Mouse (Mus musculus): ENCODE data around the gene Kmo. TPM values are rescaled to one million over a fixed set of nuclear protein-coding genes. Genes with fewer than 3 reads are reported as not detected.

Gene Kmo
- polyA plus RNA-seq, 1 experiment from 2014 or later: 0.09 TPM

DNA sequence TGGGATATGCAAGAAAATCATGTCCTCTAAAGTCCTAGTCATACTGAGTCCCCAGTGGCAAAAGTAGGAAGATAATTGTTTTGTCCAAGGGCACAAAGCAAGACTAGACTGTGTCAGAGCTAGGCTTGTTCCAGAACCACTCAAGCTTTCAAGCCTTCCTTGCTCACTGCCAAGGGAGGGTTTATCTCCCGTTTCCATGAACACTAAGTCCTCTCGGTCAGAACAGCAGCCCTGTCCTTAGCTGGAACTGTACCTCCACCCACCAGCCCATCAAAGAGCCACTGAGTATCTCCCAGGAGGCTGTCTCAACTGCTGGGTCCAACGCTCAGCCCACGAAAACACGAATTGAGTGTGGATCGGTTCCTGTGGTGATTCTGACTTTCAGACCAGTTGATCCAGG, 54.9 kb downstream of the Kmo start:
- no peak for ATAC-seq (ENCODE audit: low FRiP score)

GRCm38 (mm10) chr1:175677459-175677858, 57.3 kb downstream of the Kmo start:
- H3K27me3 ChIP-seq (replicated peaks): no peaks in the 10 kb centered on the region
- no peak overlapping the region for H3K9ac ChIP-seq (replicated peaks)
- no peak for ATAC-seq (ENCODE audit: low FRiP score)
- no peaks in the 10 kb centered on the region for H3K4me1 ChIP-seq
- no peak overlapping the region for H3K4me3 ChIP-seq (replicated peaks)
- no peaks in the 10 kb centered on the region for H3K9me3 ChIP-seq (replicated peaks)
- H3K36me3 ChIP-seq: no peaks in the 10 kb centered on the region
- no peak overlapping the region for H3K27ac ChIP-seq (replicated peaks)
- WGBS: 87% methylated on average over 6 of the region's 6 CpGs
- H3K4me2 ChIP-seq: no peak overlapping the region

More for the DNA sequence above, 54.9 kb downstream of the Kmo start:
- Histone ChIP-seq H3K27ac (replicated peaks) (no peak overlapping the region), H3K4me2 (no peak overlapping the region), H3K9me3 (replicated peaks) (no peaks in the 10 kb centered on the region), H3K4me1 (no peaks in the 10 kb centered on the region), H3K27me3 (replicated peaks) (no peaks in the 10 kb centered on the region), H3K4me3 (replicated peaks) (no peak overlapping the region), H3K36me3 (no peaks in the 10 kb centered on the region), H3K9ac (replicated peaks) (no peak overlapping the region)
- 87% methylated on average over 6 of the region's 6 CpGs for WGBS

- Histone ChIP-seq H3K4me1 (no peaks in the 10 kb centered on the region), H3K27ac (replicated peaks) (no peak overlapping the region), H3K27me3 (replicated peaks) (no peaks in the 10 kb centered on the region), H3K4me3 (replicated peaks) (no peak overlapping the region), H3K9ac (replicated peaks) (no peak overlapping the region), H3K9me3 (replicated peaks) (no peaks in the 10 kb centered on the region), H3K36me3 (0 out of 2 replicates have a peak, but pooled peaks cover under 1% of the 10 kb centered on the region), H3K4me2 (no peak overlapping the region)
- WGBS: 92% methylated on average over 6 of the region's 6 CpGs
- ATAC-seq (ENCODE audit: low FRiP score): no peak
These were observed 60.8 kb downstream of the Kmo start for GRCm38 (mm10) chr1:175680995-175681394.

GRCm38 (mm10) chr1:175691686-175692245, 71.6 kb downstream of the Kmo start:
- Histone ChIP-seq H3K9me3 (replicated peaks) (no peaks in the 10 kb centered on the region), H3K9ac (replicated peaks) (peak overlapping the region; percentile 63), H3K27ac (replicated peaks) (peak overlapping the region; percentile 90), H3K4me1 (peaks cover 22% of the 10 kb centered on the region), H3K27me3 (replicated peaks) (no peaks in the 10 kb centered on the region), H3K4me3 (replicated peaks) (peak overlapping the region; percentile 75), H3K36me3 (peaks cover 13% of the 10 kb centered on the region), H3K4me2 (peak overlapping the region; percentile 93)
- no peak for ATAC-seq (ENCODE audit: low FRiP score)
- under 1% methylated on average over 22 of the region's 22 CpGs for WGBS

GRCm38 (mm10) chr1:175692246-175692996, 72.2 kb downstream of the Kmo start, which contains the start of the genes Opn3 and Chml:
Gene Opn3 (minus strand): TSS chr1:175692776.
Gene Chml (minus strand): TSS chr1:175692901.
- WGBS: under 1% methylated on average over 49 of the region's 73 CpGs
- no peaks in the 10 kb centered on the region for H3K27me3 ChIP-seq (replicated peaks)
- peak within 1 kb of the TSS; percentile 90 for H3K27ac ChIP-seq (replicated peaks)
- ATAC-seq (ENCODE audit: low FRiP score): peak; percentile 97
- H3K36me3 ChIP-seq: peaks cover 8% of the 10 kb centered on the region
- peak within 1 kb of the TSS; percentile 63 for H3K9ac ChIP-seq (replicated peaks)
- peak within 1 kb of the TSS; percentile 93 for H3K4me2 ChIP-seq
- peak within 1 kb of the TSS; percentile 75 for H3K4me3 ChIP-seq (replicated peaks)
- peaks cover 22% of the 10 kb centered on the region for H3K4me1 ChIP-seq
- no peaks in the 10 kb centered on the region for H3K9me3 ChIP-seq (replicated peaks)

DNA sequence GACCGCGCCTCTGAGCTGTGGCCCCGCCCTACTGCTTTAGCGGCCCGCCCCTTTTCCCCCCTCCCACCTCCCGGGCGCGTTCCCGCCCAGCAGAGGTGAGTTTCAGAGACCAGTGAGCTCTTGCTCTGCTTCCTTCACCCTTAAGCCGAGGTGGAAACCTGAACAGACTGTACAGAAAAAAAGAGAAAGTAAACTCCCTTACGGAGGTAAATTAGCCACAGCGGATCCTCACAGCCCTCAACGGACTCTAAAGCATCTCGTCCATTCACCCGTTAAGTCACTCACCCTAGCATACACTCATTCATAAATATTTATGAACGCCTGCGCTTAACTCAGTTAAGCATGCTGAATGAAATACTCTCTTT, 72.8 kb downstream of the Kmo start:
- WGBS: under 1% methylated on average over 17 of the region's 17 CpGs
- H3K27me3 ChIP-seq (replicated peaks): no peaks in the 10 kb centered on the region
- H3K9ac ChIP-seq (replicated peaks): 0 out of 2 replicates have a peak overlapping the region, but pooled peaks have one; percentile 33
- H3K4me3 ChIP-seq (replicated peaks): peak overlapping the region; percentile 75
- H3K27ac ChIP-seq (replicated peaks): peak overlapping the region; percentile 67
- peak overlapping the region; percentile 93 for H3K4me2 ChIP-seq
- no peaks in the 10 kb centered on the region for H3K9me3 ChIP-seq (replicated peaks)
- H3K4me1 ChIP-seq: peaks cover 22% of the 10 kb centered on the region
- H3K36me3 ChIP-seq: peaks cover 2% of the 10 kb centered on the region
- ATAC-seq (ENCODE audit: low FRiP score): no peak; the same call in 1 of the 2 replicates

- no peaks in the 10 kb centered on the region for H3K36me3 ChIP-seq
- peaks cover 22% of the 10 kb centered on the region for H3K4me1 ChIP-seq
- H3K9ac ChIP-seq (replicated peaks): no peak overlapping the region
- no peaks in the 10 kb centered on the region for H3K27me3 ChIP-seq (replicated peaks)
- H3K4me2 ChIP-seq: peak overlapping the region; percentile 93
- H3K9me3 ChIP-seq (replicated peaks): no peaks in the 10 kb centered on the region
- peak overlapping the region; percentile 75 for H3K4me3 ChIP-seq (replicated peaks)
- 45% methylated on average over 12 of the region's 12 CpGs for WGBS
- ATAC-seq (ENCODE audit: low FRiP score): peak; percentile 1; the same call in 1 of the 2 replicates
- peak overlapping the region; percentile 67; the same call in 1 of the 2 replicates for H3K27ac ChIP-seq (replicated peaks)
These were observed 73.3 kb downstream of the Kmo start for GRCm38 (mm10) chr1:175693429-175693960.

DNA sequence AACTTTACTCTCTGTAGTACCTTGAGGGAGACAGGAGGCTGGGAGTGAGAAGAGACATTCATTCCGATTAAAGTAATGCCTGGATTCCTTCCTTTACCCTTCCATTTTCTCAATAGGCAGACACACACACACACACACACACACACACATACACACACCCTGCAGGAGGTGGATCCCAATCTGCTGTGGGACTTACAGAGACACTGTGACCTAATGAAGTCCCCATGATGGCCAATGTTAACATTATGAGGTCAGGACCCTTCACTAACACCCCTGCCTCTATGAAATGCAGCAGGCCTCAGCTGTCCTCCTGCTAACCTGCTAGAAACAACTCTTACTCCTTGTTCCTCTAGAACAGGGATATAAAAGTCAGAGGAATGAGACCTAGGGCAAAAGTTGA, 78.1 kb downstream of the Kmo start, which contains the start of gene Wdr64:
Gene Wdr64, plus strand, starts transcription at position 301 of the 400 bp plus-strand sequence.
- Histone ChIP-seq H3K27ac (replicated peaks) (no peak within 1 kb of the TSS), H3K4me1 (no peaks in the 10 kb centered on the region), H3K4me2 (no peak within 1 kb of the TSS), H3K36me3 (no peaks in the 10 kb centered on the region), H3K4me3 (replicated peaks) (no peak within 1 kb of the TSS), H3K9ac (replicated peaks) (no peak within 1 kb of the TSS), H3K9me3 (replicated peaks) (no peaks in the 10 kb centered on the region), H3K27me3 (replicated peaks) (no peaks in the 10 kb centered on the region)
- ATAC-seq (ENCODE audit: low FRiP score): no peak
- WGBS: 86% methylated on average over 1 of the region's 1 CpGs

- WGBS: 66% methylated on average over 3 of the region's 3 CpGs
- Histone ChIP-seq H3K9me3 (replicated peaks) (no peaks in the 10 kb centered on the region), H3K4me2 (no peak overlapping the region), H3K36me3 (no peaks in the 10 kb centered on the region), H3K4me1 (no peaks in the 10 kb centered on the region), H3K27me3 (replicated peaks) (no peaks in the 10 kb centered on the region), H3K4me3 (replicated peaks) (no peak overlapping the region), H3K27ac (replicated peaks) (no peak overlapping the region), H3K9ac (replicated peaks) (no peak overlapping the region)
- no peak for ATAC-seq (ENCODE audit: low FRiP score)
These were observed 79.2 kb downstream of the Kmo start for GRCm38 (mm10) chr1:175699375-175699774.

DNA sequence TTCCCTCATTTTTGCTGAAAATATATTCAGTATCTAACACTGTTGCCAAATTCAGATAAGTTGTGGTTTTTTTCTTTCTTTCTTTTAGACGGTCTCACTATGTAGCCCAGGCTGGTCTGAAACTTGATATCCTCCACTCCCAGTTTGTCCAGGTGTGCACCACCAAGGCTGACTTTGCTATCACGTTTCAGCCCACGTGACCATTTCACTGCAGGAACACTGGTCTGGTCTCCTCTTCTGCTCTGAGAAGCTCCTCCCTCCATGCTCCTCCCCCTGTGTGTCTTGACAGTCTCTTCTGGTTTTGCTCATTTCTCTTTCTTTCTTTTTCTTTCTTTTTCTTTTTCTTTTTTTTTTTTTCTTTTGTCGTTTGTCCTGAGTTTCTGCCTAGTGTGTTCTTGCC, 79.6 kb downstream of the Kmo start:
- ATAC-seq (ENCODE audit: low FRiP score): no peak
- Histone ChIP-seq H3K9me3 (replicated peaks) (no peaks in the 10 kb centered on the region), H3K9ac (replicated peaks) (no peak overlapping the region), H3K4me2 (no peak overlapping the region), H3K27ac (replicated peaks) (no peak overlapping the region), H3K4me1 (no peaks in the 10 kb centered on the region), H3K27me3 (replicated peaks) (no peaks in the 10 kb centered on the region), H3K36me3 (no peaks in the 10 kb centered on the region), H3K4me3 (replicated peaks) (no peak overlapping the region)
- 37% methylated on average over 4 of the region's 4 CpGs for WGBS

DNA sequence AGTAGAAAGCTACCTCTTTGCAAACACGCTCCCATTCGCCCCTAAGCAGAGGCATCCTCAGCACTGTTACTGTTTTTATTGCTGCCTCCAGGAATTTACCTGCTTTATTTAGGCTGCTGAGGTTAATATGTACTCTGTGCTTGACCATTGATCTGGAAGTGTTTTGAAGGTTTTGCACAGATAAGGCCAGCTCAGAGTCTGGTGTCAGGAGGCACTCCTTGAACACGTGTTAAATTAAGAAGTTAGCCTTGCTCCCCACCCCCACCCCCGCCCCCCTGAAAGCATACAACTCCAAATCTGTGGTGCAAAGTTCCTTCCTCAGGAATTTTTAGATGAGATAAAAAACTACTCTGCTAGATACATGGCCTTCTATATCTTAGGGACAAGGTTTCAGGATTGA, 81.0 kb downstream of the Kmo start:
- Histone ChIP-seq H3K4me1 (no peaks in the 10 kb centered on the region), H3K9me3 (replicated peaks) (no peaks in the 10 kb centered on the region), H3K4me3 (replicated peaks) (no peak overlapping the region)

GRCm38 (mm10) chr1:175707599-175707998, 87.4 kb downstream of the Kmo start:
- Histone ChIP-seq H3K4me2 (no peak overlapping the region), H3K9me3 (replicated peaks) (no peaks in the 10 kb centered on the region), H3K4me3 (replicated peaks) (no peak overlapping the region), H3K36me3 (no peaks in the 10 kb centered on the region), H3K27ac (replicated peaks) (no peak overlapping the region), H3K4me1 (no peaks in the 10 kb centered on the region), H3K27me3 (replicated peaks) (no peaks in the 10 kb centered on the region), H3K9ac (replicated peaks) (no peak overlapping the region)
- WGBS: 61% methylated on average over 5 of the region's 5 CpGs
- ATAC-seq (ENCODE audit: low FRiP score): no peak

More for the DNA sequence above, 81.0 kb downstream of the Kmo start:
- WGBS: 81% methylated on average over 4 of the region's 4 CpGs
- no peak overlapping the region for H3K9ac ChIP-seq (replicated peaks)
- no peak for ATAC-seq (ENCODE audit: low FRiP score)
- H3K4me2 ChIP-seq: no peak overlapping the region
- no peak overlapping the region for H3K27ac ChIP-seq (replicated peaks)
- no peaks in the 10 kb centered on the region for H3K27me3 ChIP-seq (replicated peaks)
- no peaks in the 10 kb centered on the region for H3K36me3 ChIP-seq

Data from neural tube, embryonic 15.5 days (tissue).